Mouse (Mus musculus) kidney, embryonic 16.5 days (tissue): ENCODE measurements around the gene Elmsan1. TPM values are rescaled to one million over a fixed set of nuclear protein-coding genes. Genes with fewer than 3 reads are reported as not detected.

Experiments used
- ATAC-seq: fragments of 200-750 bp; cut with Nextera tagmentation; 2 replicates; pipeline ENCODE4 v1.8.0; 2017; ENCODE audit warnings: moderate TSS enrichment; ENCODE audit not compliant: low FRiP score, low TSS enrichment
- H3K27ac ChIP-seq: fragments of 300-500 bp; sonication (generic); 2 replicates; pipeline ENCODE4 v1.5.1; 2014; ENCODE audit warnings: low read length
- H3K27me3 ChIP-seq: fragments of 300-500 bp; sonication (generic); 2 replicates; pipeline ENCODE4 v1.6.1; 2014; ENCODE audit warnings: low read length, control low read depth, mixed read lengths; ENCODE audit not compliant: insufficient read depth
- H3K36me3 ChIP-seq: fragments of 300-500 bp; sonication (generic); 2 replicates; pipeline ENCODE4 v1.6.1; 2014; ENCODE audit warnings: low read length, control low read depth, mixed read lengths; ENCODE audit not compliant: insufficient read depth
- H3K4me1 ChIP-seq: fragments of 300-500 bp; sonication (generic); 2 replicates; pipeline ENCODE4 v1.6.1; 2014; ENCODE audit warnings: low read length, control low read depth, mixed read lengths; ENCODE audit not compliant: insufficient read depth
- H3K4me2 ChIP-seq: fragments of 300-500 bp; sonication (generic); replicated peaks from 2 replicates; pipeline ENCODE4 v1.6.1; 2014; ENCODE audit warnings: low read depth, low read length
- H3K4me3 ChIP-seq: fragments of 300-500 bp; sonication (generic); 2 replicates; pipeline ENCODE4 v1.5.1; 2014; ENCODE audit warnings: mild to moderate bottlenecking, low read length
- H3K9ac ChIP-seq: fragments of 300-500 bp; sonication (generic); replicated peaks from 2 replicates; pipeline ENCODE4 v1.6.1; 2014; ENCODE audit warnings: low read length
- H3K9me3 ChIP-seq: fragments of 300-500 bp; sonication (generic); 2 replicates; pipeline ENCODE4 v1.6.1; 2016; ENCODE audit warnings: low read length, control low read depth
- WGBS: fragments of 180-500 bp; shearing (Covaris S2); extraction: QIAGEN DNeasy Blood & Tissue Kit; methylation state at CpG from one replicate; pipeline ENCODE4 v1.1.7; 2014; 5-methylcytosine and 5-hydroxymethylcytosine counted together
- polyA plus RNA-seq: library from polyadenylated mRNA; unstranded; fragments of >200 nt; fragmentation: Nextera tagmentation; extraction: Ambion mirVana; gene quantifications from 2 replicates; pipeline ENCODE4 v1.2.1, GENCODE M21; 2015

The Elmsan1 gene
- polyA plus RNA-seq, 1 experiment from 2014 or later: 8.6 TPM

- 96% methylated on average over 3 of the region's 3 CpGs for WGBS
- Histone ChIP-seq H3K36me3 (peaks cover 25% of the 10 kb centered on the region), H3K27ac (no peak overlapping the region), H3K9ac (no peak overlapping the region), H3K4me2 (no peak overlapping the region), H3K4me1 (peaks cover 37% of the 10 kb centered on the region), H3K9me3 (no peaks in the 10 kb centered on the region), H3K27me3 (no peaks in the 10 kb centered on the region), H3K4me3 (no peak overlapping the region)
- no peak for ATAC-seq
These were observed 46.5 kb downstream of the Elmsan1 start for GRCm38 (mm10) chr12:84172216-84172615.

GRCm38 (mm10) chr12:84170610-84171009 lies 48.1 kb downstream of the Elmsan1 start:
- peaks cover 25% of the 10 kb centered on the region for H3K36me3 ChIP-seq
- no peaks in the 10 kb centered on the region for H3K27me3 ChIP-seq
- H3K9me3 ChIP-seq: no peaks in the 10 kb centered on the region
- no peak overlapping the region for H3K4me3 ChIP-seq
- no peak for ATAC-seq
- peaks cover 21% of the 10 kb centered on the region for H3K4me1 ChIP-seq
- no peak overlapping the region for H3K4me2 ChIP-seq
- H3K9ac ChIP-seq: no peak overlapping the region
- H3K27ac ChIP-seq: no peak overlapping the region
- WGBS: 82% methylated on average over 10 of the region's 10 CpGs

GRCm38 (mm10) chr12:84165631-84166373 lies 52.9 kb downstream of the Elmsan1 start:
- ATAC-seq: no peak
- 57% methylated on average over 8 of the region's 8 CpGs for WGBS
- Histone ChIP-seq H3K9me3 (no peaks in the 10 kb centered on the region), H3K4me3 (no peak overlapping the region), H3K27ac (0 out of 2 replicates have a peak overlapping the region, but pooled peaks have one; percentile 41), H3K9ac (no peak overlapping the region), H3K27me3 (no peaks in the 10 kb centered on the region), H3K4me1 (no peaks in the 10 kb centered on the region), H3K4me2 (no peak overlapping the region), H3K36me3 (peaks cover 12% of the 10 kb centered on the region; the same call in 1 of the 2 replicates)

GRCm38 (mm10) chr12:84163586-84164110 lies 55.0 kb downstream of the Elmsan1 start:
- Histone ChIP-seq H3K36me3 (peaks cover 34% of the 10 kb centered on the region), H3K4me2 (no peak overlapping the region), H3K4me1 (no peaks in the 10 kb centered on the region), H3K9ac (no peak overlapping the region), H3K27ac (no peak overlapping the region), H3K4me3 (no peak overlapping the region), H3K9me3 (no peaks in the 10 kb centered on the region), H3K27me3 (no peaks in the 10 kb centered on the region)
- no peak for ATAC-seq
- WGBS: 85% methylated on average over 11 of the region's 11 CpGs

GRCm38 (mm10) chr12:84163133-84163532 lies 55.5 kb downstream of the Elmsan1 start:
- no peak for ATAC-seq
- H3K27ac ChIP-seq: no peak overlapping the region
- H3K4me2 ChIP-seq: no peak overlapping the region
- H3K27me3 ChIP-seq: no peaks in the 10 kb centered on the region
- H3K4me3 ChIP-seq: no peak overlapping the region
- WGBS: 89% methylated on average over 9 of the region's 9 CpGs
- no peak overlapping the region for H3K9ac ChIP-seq
- H3K9me3 ChIP-seq: no peaks in the 10 kb centered on the region
- H3K36me3 ChIP-seq: peaks cover 38% of the 10 kb centered on the region
- H3K4me1 ChIP-seq: no peaks in the 10 kb centered on the region

- no peak; the same call in 1 of the 2 replicates for ATAC-seq
- Histone ChIP-seq H3K9me3 (no peaks in the 10 kb centered on the region), H3K9ac (no peak overlapping the region), H3K4me2 (no peak overlapping the region), H3K4me1 (no peaks in the 10 kb centered on the region), H3K27ac (no peak overlapping the region), H3K4me3 (no peak overlapping the region), H3K27me3 (no peaks in the 10 kb centered on the region), H3K36me3 (peaks cover 38% of the 10 kb centered on the region)
- WGBS: 79% methylated on average over 14 of the region's 14 CpGs
These were observed 56.9 kb downstream of the Elmsan1 start for GRCm38 (mm10) chr12:84161616-84162433.

- ATAC-seq: no peak
- H3K4me1 ChIP-seq: no peaks in the 10 kb centered on the region
- H3K9me3 ChIP-seq: no peaks in the 10 kb centered on the region
- H3K4me3 ChIP-seq: no peak overlapping the region
- no peak overlapping the region for H3K4me2 ChIP-seq
- no peak overlapping the region for H3K27ac ChIP-seq
- 50% methylated on average over 8 of the region's 8 CpGs for WGBS
- H3K27me3 ChIP-seq: no peaks in the 10 kb centered on the region
- no peak overlapping the region for H3K9ac ChIP-seq
- H3K36me3 ChIP-seq: peaks cover 45% of the 10 kb centered on the region
These were observed 57.6 kb downstream of the Elmsan1 start for GRCm38 (mm10) chr12:84161116-84161515.

- H3K36me3 ChIP-seq: peaks cover 47% of the 10 kb centered on the region
- no peak overlapping the region for H3K27ac ChIP-seq
- ATAC-seq: no peak
- no peak overlapping the region for H3K4me2 ChIP-seq
- 93% methylated on average over 8 of the region's 8 CpGs for WGBS
- no peaks in the 10 kb centered on the region for H3K4me1 ChIP-seq
- H3K4me3 ChIP-seq: no peak overlapping the region
- no peak overlapping the region for H3K9ac ChIP-seq
- no peaks in the 10 kb centered on the region for H3K9me3 ChIP-seq
- H3K27me3 ChIP-seq: no peaks in the 10 kb centered on the region
These were observed 58.2 kb downstream of the Elmsan1 start for GRCm38 (mm10) chr12:84160491-84160890.

GRCm38 (mm10) chr12:84158156-84158555 lies 60.5 kb downstream of the Elmsan1 start:
- Histone ChIP-seq H3K9ac (no peak overlapping the region), H3K27ac (no peak overlapping the region), H3K36me3 (peaks cover 59% of the 10 kb centered on the region), H3K4me1 (no peaks in the 10 kb centered on the region), H3K4me2 (no peak overlapping the region), H3K4me3 (no peak overlapping the region), H3K9me3 (no peaks in the 10 kb centered on the region), H3K27me3 (no peaks in the 10 kb centered on the region)
- no peak for ATAC-seq
- 90% methylated on average over 14 of the region's 14 CpGs for WGBS
